Mouse (Mus musculus) kidney, adult 2 months (tissue): ENCODE data around the gene Slc35g2.

Experiments used
- CTCF ChIP-seq: fragments of 200-500 bp; conservative IDR thresholded peaks from 2 replicates; pipeline ENCODE4 v1.5.1; 2011; ENCODE audit warnings: low read depth, mild to moderate bottlenecking, control low read depth, low read length, moderate library complexity, mixed read lengths; ENCODE audit not compliant: insufficient read depth, insufficient read length
- POLR2A ChIP-seq: fragments of 200-500 bp; IDR thresholded peaks from one replicate; pipeline ENCODE4 v1.6.1; 2011; ENCODE audit warnings: low read depth, low read length, control low read depth

GRCm38 (mm10) chr9:100535618-100536262, 35.1 kb downstream of the Slc35g2 start:
- TF ChIP-seq CTCF, result no peak
- TF ChIP-seq POLR2A, result no peak
